Mouse (Mus musculus) stomach, embryonic 16.5 days (tissue): ENCODE results near the gene Foxl1. TPM values are rescaled to one million over a fixed set of nuclear protein-coding genes. Genes with fewer than 3 reads are reported as not detected.

Source experiments
- ATAC-seq: fragments of 200-750 bp; cut with Nextera tagmentation; 2 replicates; pipeline ENCODE4 v1.8.0; 2017; ENCODE audit warnings: moderate number of reproducible peaks, moderate TSS enrichment; ENCODE audit not compliant: insufficient read depth, low FRiP score
- H3K27ac ChIP-seq: fragments of 300-500 bp; sonication (generic); 2 replicates; pipeline ENCODE4 v1.5.1; 2014; ENCODE audit warnings: low read length
- H3K27me3 ChIP-seq: fragments of 300-500 bp; sonication (generic); 2 replicates; pipeline ENCODE4 v1.6.1; 2014; ENCODE audit warnings: low read length, control low read depth, mixed read lengths; ENCODE audit not compliant: control insufficient read depth, insufficient read depth
- H3K36me3 ChIP-seq: fragments of 300-500 bp; sonication (generic); 2 replicates; pipeline ENCODE4 v1.6.1; 2014; ENCODE audit warnings: low read length; ENCODE audit not compliant: control insufficient read depth, insufficient read depth
- H3K4me1 ChIP-seq: fragments of 300-500 bp; sonication (generic); 2 replicates; pipeline ENCODE4 v1.6.1; 2014; ENCODE audit warnings: low read length, control low read depth, mixed read lengths; ENCODE audit not compliant: control insufficient read depth, insufficient read depth
- H3K4me2 ChIP-seq: fragments of 300-500 bp; sonication (generic); 2 replicates; pipeline ENCODE4 v1.6.1; 2014; ENCODE audit warnings: low read depth, low read length, mixed read lengths
- H3K4me3 ChIP-seq: fragments of 300-500 bp; sonication (generic); replicated peaks from 2 replicates; pipeline ENCODE4 v1.5.1; 2014; ENCODE audit warnings: mild to moderate bottlenecking, low read length
- H3K9ac ChIP-seq: fragments of 300-500 bp; sonication (generic); 2 replicates; pipeline ENCODE4 v1.6.1; 2014; ENCODE audit warnings: low read length
- H3K9me3 ChIP-seq: fragments of 300-500 bp; sonication (generic); replicated peaks from 2 replicates; pipeline ENCODE4 v1.6.1; 2016; ENCODE audit warnings: low read length, control low read depth; ENCODE audit not compliant: control insufficient read depth
- WGBS: fragments of 180-500 bp; shearing (Covaris S2); extraction: QIAGEN DNeasy Blood & Tissue Kit; methylation state at CpG from one replicate; pipeline ENCODE4 v1.1.7; 2014; 5-methylcytosine and 5-hydroxymethylcytosine counted together
- polyA plus RNA-seq: library from polyadenylated mRNA; unstranded; fragments of >200 nt; fragmentation: Nextera tagmentation; extraction: Ambion mirVana; gene quantifications from 2 replicates; pipeline ENCODE4 v1.2.1, GENCODE M21; 2015

The Foxl1 gene
- polyA plus RNA-seq, 1 experiment from 2014 or later = 4.0 TPM

DNA sequence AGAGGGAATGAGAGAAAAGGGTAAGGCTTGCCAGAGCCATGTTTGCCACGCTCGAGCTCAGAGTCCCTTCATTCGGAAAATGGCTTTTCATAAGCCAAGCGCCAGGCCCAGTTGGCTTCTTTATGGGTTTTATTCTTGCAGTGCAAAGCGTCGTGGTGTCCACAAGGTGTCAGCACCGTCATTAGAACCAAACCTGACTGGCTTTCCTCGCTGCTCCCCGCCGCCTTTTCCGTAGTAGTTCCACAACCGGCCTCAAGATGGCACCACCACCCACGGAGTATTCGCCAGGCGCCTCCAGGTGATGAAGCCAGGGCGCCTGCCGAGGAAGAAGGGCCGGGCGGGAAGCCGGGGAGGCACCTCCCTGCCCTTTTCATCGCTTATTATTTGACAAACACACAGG lies 14.5 kb upstream of the Foxl1 start:
- Histone ChIP-seq H3K4me2 (peak overlapping the region; percentile 45), H3K27me3 (peaks cover 45% of the 10 kb centered on the region), H3K9me3 (no peaks in the 10 kb centered on the region), H3K36me3 (no peaks in the 10 kb centered on the region), H3K4me3 (peak overlapping the region; percentile 13; the same call in 1 of the 2 replicates), H3K27ac (no peak overlapping the region), H3K4me1 (peaks cover 19% of the 10 kb centered on the region; the same call in 1 of the 2 replicates), H3K9ac (no peak overlapping the region)
- 2% methylated on average over 21 of the region's 21 CpGs for WGBS
- ATAC-seq = peak; percentile 59; the same call in 1 of the 2 replicates

GRCm38 (mm10) chr8:121115136-121115535 lies 12.6 kb upstream of the Foxl1 start:
- H3K27me3 ChIP-seq = peaks cover 61% of the 10 kb centered on the region
- 3% methylated on average over 25 of the region's 25 CpGs for WGBS
- ATAC-seq = no peak
- H3K4me3 ChIP-seq = peak overlapping the region; percentile 11; the same call in 1 of the 2 replicates
- no peaks in the 10 kb centered on the region for H3K9me3 ChIP-seq
- peaks cover 19% of the 10 kb centered on the region; the same call in 1 of the 2 replicates for H3K4me1 ChIP-seq
- H3K4me2 ChIP-seq = no peak overlapping the region
- no peak overlapping the region for H3K9ac ChIP-seq
- no peak overlapping the region for H3K27ac ChIP-seq
- no peaks in the 10 kb centered on the region for H3K36me3 ChIP-seq

DNA sequence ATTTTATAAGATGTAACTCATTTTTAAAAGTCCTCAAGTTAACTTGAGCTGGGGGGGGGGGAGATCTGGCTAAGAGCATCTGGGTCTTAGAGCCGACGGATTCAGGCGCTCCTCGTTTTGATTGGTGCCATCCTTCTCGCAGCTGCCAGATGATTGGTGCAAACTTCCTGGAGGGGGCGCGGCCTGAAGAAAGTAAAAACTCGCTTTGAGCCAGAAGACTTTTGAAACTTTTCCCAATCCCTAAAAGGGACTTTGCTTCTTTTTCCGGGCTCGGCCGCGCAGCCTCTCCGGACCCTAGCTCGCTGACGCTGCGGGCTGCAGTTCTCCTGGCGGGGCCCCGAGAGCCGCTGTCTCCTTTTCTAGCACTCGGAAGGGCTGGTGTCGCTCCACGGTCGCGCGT lies 11.8 kb upstream of the Foxl1 start, which contains the start of gene Foxc2:
Gene Foxc2 (plus strand): TSS at position 224 of the 400 bp plus-strand sequence.
- peak; percentile 72; the same call in 1 of the 2 replicates for ATAC-seq
- no peak within 1 kb of the TSS for H3K27ac ChIP-seq
- under 1% methylated on average over 25 of the region's 25 CpGs for WGBS
- peaks cover 19% of the 10 kb centered on the region; the same call in 1 of the 2 replicates for H3K4me1 ChIP-seq
- peak within 1 kb of the TSS; percentile 56 for H3K4me3 ChIP-seq
- H3K4me2 ChIP-seq = peak within 1 kb of the TSS; percentile 96
- H3K36me3 ChIP-seq = no peaks in the 10 kb centered on the region
- H3K9me3 ChIP-seq = no peaks in the 10 kb centered on the region
- peaks cover 69% of the 10 kb centered on the region for H3K27me3 ChIP-seq
- peak within 1 kb of the TSS; percentile 66 for H3K9ac ChIP-seq

- Histone ChIP-seq H3K4me2 (peak overlapping the region; percentile 96), H3K4me1 (peaks cover 19% of the 10 kb centered on the region; the same call in 1 of the 2 replicates), H3K4me3 (peak overlapping the region; percentile 56), H3K36me3 (no peaks in the 10 kb centered on the region), H3K27ac (no peak overlapping the region), H3K9ac (peak overlapping the region; percentile 66), H3K9me3 (no peaks in the 10 kb centered on the region), H3K27me3 (peaks cover 77% of the 10 kb centered on the region)
- WGBS = under 1% methylated on average over 55 of the region's 55 CpGs
- peak; percentile 39; the same call in 1 of the 2 replicates for ATAC-seq
These were observed 11.1 kb upstream of the Foxl1 start for GRCm38 (mm10) chr8:121116591-121117185.

GRCm38 (mm10) chr8:121117186-121117651 lies 10.5 kb upstream of the Foxl1 start:
- Histone ChIP-seq H3K9ac (no peak overlapping the region; the same call in 1 of the 2 replicates), H3K27ac (no peak overlapping the region), H3K36me3 (no peaks in the 10 kb centered on the region), H3K27me3 (peaks cover 80% of the 10 kb centered on the region), H3K4me3 (peak overlapping the region; percentile 56), H3K4me2 (peak overlapping the region; percentile 96), H3K9me3 (no peaks in the 10 kb centered on the region), H3K4me1 (peaks cover 19% of the 10 kb centered on the region; the same call in 1 of the 2 replicates)
- 2% methylated on average over 62 of the region's 62 CpGs for WGBS
- no peak for ATAC-seq

DNA sequence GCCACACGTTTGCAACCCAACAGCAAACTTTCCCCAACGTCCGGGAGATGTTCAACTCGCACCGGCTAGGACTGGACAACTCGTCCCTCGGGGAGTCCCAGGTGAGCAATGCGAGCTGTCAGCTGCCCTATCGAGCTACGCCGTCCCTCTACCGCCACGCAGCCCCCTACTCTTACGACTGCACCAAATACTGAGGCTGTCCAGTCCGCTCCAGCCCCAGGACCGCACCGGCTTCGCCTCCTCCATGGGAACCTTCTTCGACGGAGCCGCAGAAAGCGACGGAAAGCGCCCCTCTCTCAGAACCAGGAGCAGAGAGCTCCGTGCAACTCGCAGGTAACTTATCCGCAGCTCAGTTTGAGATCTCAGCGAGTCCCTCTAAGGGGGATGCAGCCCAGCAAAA lies 9.8 kb upstream of the Foxl1 start:
- 3% methylated on average over 28 of the region's 28 CpGs for WGBS
- Histone ChIP-seq H3K4me1 (peaks cover 19% of the 10 kb centered on the region; the same call in 1 of the 2 replicates), H3K9ac (no peak overlapping the region), H3K27ac (no peak overlapping the region), H3K4me2 (peak overlapping the region; percentile 96), H3K27me3 (peaks cover 87% of the 10 kb centered on the region), H3K9me3 (no peaks in the 10 kb centered on the region), H3K36me3 (no peaks in the 10 kb centered on the region), H3K4me3 (peak overlapping the region; percentile 56)
- ATAC-seq = no peak

GRCm38 (mm10) chr8:121118634-121119420 lies 8.9 kb upstream of the Foxl1 start:
- 17% methylated on average over 18 of the region's 18 CpGs for WGBS
- H3K4me1 ChIP-seq = peaks cover 15% of the 10 kb centered on the region; the same call in 1 of the 2 replicates
- no peak overlapping the region for H3K4me2 ChIP-seq
- no peak overlapping the region for H3K27ac ChIP-seq
- no peak overlapping the region for H3K9ac ChIP-seq
- H3K27me3 ChIP-seq = peaks cover 90% of the 10 kb centered on the region
- ATAC-seq = no peak
- no peak overlapping the region; the same call in 1 of the 2 replicates for H3K4me3 ChIP-seq
- no peaks in the 10 kb centered on the region for H3K9me3 ChIP-seq
- H3K36me3 ChIP-seq = no peaks in the 10 kb centered on the region

DNA sequence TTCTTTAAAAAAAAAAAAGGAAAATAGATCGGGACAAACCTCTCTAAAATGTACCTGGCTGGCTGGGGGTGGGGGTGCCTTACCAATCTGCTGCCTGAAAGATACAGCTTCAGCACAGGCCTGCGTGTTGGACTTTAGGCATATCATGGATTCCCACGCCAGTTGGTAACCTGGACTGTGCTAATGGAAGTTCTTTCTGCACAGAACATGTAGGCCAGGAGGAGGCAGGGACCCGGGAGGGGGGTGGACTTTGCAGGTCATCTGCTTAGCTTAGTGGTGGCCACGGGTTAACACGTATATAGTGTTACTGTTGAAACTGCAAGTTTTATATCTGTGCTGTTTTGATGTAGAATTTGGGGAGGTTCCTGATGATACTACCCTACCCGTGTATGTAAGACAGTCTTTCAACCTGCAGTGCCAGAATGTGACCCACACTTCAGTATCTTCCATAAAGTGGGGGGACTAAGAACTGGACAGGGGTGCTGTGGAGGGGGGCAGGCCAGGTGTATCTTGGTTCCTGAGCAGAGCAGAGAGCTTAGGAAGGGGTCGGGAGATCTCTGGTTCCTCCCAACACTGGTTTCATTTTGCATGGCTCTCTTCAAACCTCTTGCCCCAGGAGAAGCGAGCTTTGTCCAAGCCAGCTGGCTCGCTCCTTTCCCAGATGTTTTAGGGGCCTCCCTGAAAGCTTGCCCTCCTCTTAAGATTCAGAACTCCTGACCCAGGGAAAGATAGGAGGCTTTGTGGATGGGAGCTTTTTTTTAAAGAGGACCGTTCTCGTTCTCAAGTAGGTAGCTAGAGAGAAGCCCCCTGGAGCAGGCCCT lies 7.9 kb upstream of the Foxl1 start:
- Histone ChIP-seq H3K4me3 (no peak overlapping the region), H3K4me2 (no peak overlapping the region), H3K27me3 (peaks cover 88% of the 10 kb centered on the region), H3K36me3 (no peaks in the 10 kb centered on the region), H3K4me1 (peaks cover 17% of the 10 kb centered on the region; the same call in 1 of the 2 replicates), H3K9ac (no peak overlapping the region), H3K9me3 (no peaks in the 10 kb centered on the region), H3K27ac (no peak overlapping the region)
- WGBS = 42% methylated on average over 12 of the region's 12 CpGs
- no peak for ATAC-seq
